Mouse (Mus musculus) cerebellum, postnatal 10 days (tissue): ENCODE measurements at regions not wholly inside any gene's neighbourhood (a gene's known extent, or its start where the extent isn't known, plus 50 kb on each side); places are given as distances from the start of the nearest gene placed in this dataset.

Experiments used
- DNase-seq, 2 experiments: peaks; one replicate each; pipeline ENCODE4 v3.0.0; 2021; ENCODE audit warnings: mixed read lengths in 2 of 2

GRCm38 (mm10) chr17:84129204-84129603, 58.5 kb downstream of the Zfp36l2 start:
- no peak for DNase-seq

GRCm38 (mm10) chr17:84128262-84128661, 59.5 kb downstream of the Zfp36l2 start:
- no peak for DNase-seq

GRCm38 (mm10) chr17:84126168-84126567, 61.6 kb downstream of the Zfp36l2 start:
- no peak for DNase-seq

- DNase-seq: no peak
Observed at GRCm38 (mm10) chr17:84123161-84123560, 64.6 kb downstream of the Zfp36l2 start.

GRCm38 (mm10) chr17:84122486-84123131, 65.1 kb downstream of the Zfp36l2 start:
- DNase-seq: no peak

DNA sequence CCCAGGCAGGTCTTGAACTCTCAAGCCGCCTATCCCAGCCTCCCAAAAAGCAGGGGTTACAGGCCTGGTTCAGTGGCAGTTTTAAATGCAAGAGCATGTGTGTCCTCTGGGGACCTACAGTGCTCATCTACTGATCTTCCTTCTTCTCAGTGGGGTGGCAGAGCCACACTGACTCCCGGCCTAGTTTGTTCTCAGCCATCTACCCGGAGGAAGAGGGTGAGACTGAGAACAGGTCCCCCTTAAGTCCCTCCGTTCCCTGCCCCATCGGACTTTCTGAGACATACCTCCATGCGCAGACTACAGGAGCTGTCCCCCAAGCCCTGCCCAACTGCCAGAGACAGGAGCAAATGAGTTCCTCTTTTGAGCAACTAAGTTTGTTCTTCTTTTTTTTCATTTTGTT, 66.5 kb downstream of the Zfp36l2 start:
- no peak for DNase-seq

DNA sequence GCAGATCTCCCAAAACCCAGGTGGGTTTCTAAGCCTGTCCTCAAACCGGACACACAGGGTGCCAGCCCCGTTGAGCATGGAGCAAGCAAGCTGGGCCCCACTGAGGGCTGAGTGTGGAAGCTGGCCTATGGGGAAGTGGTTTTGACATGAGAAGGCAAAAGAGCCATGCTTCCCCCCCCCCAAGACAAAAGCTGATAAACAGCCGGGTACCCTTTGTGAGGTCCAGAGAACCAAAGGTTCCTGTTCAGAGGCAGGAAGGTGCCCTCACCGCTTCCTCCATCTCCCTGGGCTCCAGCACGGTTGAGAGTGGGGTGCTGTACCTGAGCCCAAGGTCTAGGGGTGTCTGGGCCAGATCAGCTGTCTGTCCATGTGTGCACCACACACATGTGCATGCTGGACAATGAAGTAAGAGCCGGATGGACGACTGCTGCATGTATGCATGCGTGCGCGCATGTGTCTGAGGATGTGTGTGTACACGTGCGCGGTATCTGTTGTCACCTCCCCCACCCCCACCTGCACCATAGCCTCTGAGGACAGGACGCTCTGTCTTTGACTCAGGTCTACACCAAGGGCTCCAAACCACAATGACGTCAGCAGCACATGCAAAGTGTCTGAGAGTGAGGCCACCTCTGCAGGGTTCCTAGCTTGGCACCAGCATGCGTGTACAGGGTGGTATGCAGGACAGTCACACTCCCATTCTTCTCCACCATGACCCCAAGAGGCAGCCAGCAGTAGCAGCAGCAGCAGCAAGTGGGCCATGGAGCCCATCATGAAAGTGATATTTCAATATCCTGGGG, 68.3 kb downstream of the Zfp36l2 start:
- no peak for DNase-seq

- no peak for DNase-seq
Observed at GRCm38 (mm10) chr17:84118781-84119180, 69.0 kb downstream of the Zfp36l2 start.

GRCm38 (mm10) chr17:84118271-84118670, 69.5 kb downstream of the Zfp36l2 start:
- DNase-seq: no peak

- DNase-seq: no peak
Observed at GRCm38 (mm10) chr17:84117756-84118155, 70.0 kb downstream of the Zfp36l2 start.

DNA sequence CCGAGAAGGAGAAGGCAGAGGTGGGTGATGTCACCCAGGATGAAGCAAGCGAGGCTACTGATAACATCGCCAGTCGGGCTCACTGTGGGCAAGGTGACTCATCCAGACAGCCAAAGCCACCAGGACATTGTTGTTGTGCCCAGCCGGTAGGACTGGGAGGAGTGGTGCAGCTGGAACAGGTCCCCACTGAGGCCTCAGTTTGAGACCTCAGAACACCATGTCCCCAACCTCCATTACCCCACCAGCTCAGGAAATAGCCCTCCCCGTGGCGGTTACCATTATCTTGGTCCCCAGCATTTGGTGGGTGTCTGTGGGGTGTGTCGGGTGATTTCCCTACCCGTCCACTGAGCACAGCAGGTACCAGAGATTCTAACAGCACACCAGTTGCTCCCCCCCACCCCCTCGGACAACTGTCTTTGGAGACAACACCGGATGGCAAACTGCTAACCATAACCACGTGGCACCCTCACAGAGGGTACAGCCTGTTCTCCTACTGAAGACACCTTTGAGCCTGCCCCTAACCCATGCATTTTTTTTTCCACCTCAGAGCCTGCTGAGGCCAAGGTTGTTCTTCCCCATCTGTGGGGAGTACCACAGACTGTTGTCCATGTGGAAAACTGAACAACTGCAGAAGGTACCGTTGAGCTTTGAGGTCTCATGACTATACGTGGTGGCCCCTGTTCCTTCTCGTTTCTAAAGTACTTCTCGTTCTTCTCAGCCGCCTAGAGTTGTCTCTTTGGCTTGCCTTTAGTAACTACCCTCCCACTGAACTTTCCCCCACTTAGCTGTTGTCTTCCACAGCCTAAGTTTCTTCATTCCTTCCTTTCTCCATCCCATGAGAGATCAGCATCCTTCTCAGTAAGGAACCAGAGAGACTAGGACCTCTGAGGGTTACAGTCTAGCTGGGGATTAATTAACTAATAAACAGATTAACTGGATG, 71.1 kb downstream of the Zfp36l2 start:
- DNase-seq: no peak

- DNase-seq: peak; percentile 56 to 59
Observed at GRCm38 (mm10) chr17:84115957-84116339, 71.8 kb downstream of the Zfp36l2 start.

GRCm38 (mm10) chr17:84115133-84115532, 72.6 kb downstream of the Zfp36l2 start:
- no peak for DNase-seq

DNA sequence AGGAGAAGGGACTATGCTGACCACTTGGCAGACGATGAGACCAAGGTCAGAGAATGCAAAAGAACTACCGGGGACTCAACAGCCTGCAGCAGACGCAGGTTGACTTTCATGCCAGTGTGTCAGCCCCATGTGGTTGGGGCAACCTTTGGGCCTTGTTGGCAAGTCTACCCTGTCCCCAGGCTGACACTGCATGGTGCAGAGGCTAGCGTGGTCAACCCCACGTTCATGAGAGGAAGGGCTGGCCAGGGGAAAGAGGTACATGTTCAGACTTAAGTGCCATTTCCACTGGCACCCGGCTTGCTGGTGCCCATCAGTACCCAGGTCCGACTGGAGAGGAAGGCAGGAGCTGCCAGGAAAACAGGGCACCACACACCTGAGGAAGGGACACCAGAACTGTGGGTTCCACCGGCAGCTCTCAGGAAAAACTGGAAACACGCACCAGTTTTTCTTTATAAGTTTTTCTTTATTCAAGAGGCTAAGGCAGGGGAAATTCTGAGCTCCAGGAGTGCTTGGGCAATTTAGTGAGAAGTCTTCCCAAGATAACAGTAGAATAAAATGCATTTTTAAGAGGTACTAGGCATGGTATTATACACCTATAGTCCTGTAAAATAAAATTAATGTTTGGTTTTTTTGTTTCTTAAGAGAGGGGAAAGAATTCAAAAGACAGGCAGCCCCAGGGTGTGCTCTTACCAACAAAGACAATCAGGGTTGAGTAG, 73.3 kb downstream of the Zfp36l2 start:
- no peak for DNase-seq

DNA sequence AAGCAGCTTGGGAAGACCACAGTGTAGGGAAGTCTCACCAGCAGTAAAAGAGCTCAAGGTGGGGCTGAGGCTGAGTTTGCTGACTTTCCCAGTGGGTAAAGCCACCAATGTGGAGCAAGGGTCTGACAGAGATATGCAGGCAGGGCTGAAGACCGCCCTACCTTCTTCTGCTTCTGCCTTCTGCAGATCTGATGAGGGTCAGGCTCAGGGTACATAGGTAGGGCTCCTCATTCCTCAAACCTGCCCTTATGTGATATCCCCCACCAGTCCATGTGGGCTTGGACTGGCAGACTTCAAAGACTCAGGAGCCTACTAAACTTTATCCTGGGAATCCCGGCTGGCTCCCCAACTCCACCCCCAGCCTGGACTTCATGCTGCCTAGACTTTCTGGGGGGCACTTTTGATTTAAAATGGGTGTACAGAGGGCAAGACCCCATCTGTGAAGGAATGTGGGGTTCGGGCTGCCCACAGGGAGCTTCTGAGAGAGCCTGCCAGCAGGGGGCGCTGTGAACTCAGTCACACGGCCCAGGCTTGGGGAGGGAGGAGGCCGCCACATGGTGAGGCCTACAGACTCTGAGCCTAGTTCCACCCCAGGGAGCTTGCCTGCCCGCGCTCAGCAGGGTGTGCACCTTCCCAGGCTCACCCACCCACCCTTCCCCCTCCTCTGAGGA, 74.0 kb downstream of the Zfp36l2 start:
- DNase-seq: peak; percentile 71 to 77

GRCm38 (mm10) chr17:84112411-84113031, 75.2 kb downstream of the Zfp36l2 start:
- DNase-seq: peak in 1 of 2 experiments; percentile 31

DNA sequence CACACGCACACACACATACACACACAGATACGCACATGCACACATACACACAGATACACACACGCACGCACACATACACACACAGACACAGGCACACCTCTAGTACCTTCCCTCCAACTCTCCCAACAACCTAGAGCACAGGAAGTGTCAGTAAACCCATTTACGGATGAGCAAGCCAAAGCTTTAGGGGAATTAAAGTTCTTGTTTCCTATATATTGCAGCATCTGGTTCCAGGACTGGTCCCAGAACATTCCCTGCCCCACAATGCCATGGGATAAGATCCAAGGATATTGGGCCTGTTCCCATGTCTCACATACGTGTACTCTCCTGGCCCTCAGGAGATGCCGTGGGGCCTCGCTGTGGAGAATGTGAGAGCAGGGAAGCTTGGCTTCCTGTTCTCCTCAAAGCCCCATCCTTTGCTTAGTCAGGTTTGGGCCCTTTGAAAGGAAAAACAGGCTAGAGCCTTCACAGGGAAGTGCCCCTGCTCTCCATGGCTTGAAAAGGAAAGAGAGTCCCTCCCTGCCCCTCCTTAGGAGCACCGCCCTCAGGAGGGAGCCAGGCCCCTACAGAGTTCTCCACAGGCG, 75.9 kb downstream of the Zfp36l2 start:
- no peak for DNase-seq

GRCm38 (mm10) chr17:84110945-84111344, 76.8 kb downstream of the Zfp36l2 start:
- DNase-seq: no peak

DNA sequence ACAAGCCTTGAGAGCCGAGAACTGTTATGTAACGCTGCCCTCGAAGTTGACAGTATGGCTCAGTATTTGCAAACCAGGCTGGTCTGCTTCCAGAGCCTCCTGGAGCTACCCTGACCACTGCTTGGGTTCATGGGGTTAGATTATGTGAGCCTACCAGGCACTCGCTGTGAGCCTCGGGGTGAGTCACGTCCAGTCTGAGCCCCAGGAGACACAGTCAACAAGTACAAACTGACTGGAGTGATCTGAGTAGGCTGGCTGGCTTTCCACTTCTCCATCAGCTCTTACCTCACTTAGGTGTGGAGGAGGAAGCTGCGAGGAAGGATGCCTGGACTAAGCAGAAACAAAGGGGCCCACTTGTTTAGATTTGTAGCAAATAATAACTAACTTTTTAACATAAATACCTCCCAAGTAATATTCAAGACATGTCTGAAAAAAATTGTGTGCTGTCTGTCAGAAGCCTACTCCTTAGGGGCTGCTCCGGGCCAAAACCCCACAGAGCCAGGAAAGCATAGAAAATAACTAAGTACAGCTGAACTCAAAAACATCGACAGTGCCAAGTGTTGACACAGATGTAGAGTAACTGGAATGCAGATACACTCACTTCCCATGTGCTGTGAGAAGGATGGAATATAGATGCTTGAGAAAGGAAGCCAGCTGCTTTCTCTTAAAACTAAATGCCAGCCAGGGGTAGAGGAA, 77.6 kb downstream of the Zfp36l2 start:
- DNase-seq: no peak

DNA sequence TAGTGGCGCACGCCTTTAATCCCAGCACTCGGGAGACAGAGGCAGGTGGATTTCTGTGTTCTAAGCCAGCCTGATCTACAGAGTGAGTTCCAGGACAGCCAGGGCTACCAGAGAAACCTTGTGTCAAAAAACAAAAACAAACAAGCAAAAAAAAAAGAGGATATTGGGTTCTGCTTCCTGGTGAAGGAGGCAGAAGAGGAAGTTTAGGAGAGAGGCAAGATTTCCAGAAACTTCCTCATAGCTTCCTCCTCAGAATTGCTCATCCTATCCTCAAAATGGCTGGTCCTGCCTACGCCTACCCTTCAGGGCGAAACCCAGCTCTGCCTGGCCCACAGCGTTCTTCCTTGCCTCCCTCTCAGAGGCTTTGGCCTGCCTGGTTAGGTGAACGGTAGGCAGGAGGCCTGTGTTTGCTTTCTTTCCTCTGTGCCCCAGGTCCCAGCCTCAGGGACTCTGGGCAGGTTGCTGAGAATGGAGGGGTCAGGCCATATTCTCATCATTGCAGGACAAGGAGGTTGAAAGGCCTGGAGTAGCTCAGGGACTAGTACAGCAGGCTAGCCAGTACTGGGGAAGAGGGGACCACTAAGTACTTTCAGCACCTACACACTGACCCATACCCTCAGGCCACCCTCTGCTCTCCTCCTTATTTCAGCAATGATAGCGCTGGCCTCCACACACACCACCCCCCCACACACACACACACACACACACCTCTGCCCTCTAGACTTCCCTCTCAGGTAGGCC, 79.6 kb downstream of the Zfp36l2 start:
- no peak for DNase-seq
